Mouse (Mus musculus) left cerebral cortex, postnatal 36 days (tissue): ENCODE measurements at regions not wholly inside any gene's neighbourhood (a gene's known extent, or its start where the extent isn't known, plus 50 kb on each side); places are given as distances from the start of the nearest gene placed in this dataset.
"Not testable (repeated sequence)": the region's sequence is repeated elsewhere in the genome, so short reads cannot be mapped to it uniquely, and the experiment has no call there.

Source experiments
- DNase-seq, 2 experiments: peaks; one replicate each; pipeline ENCODE4 v3.0.0; 2021 to 2022; ENCODE audit warnings: low spot score in 2 of 2, mixed read lengths in 1 of 2
- intact Hi-C: fragments of 180-260 bp; cut with DNase I; formaldehyde crosslinking; loops from one replicate; pipeline ENCODE4 v1.15.1; 2025

DNA sequence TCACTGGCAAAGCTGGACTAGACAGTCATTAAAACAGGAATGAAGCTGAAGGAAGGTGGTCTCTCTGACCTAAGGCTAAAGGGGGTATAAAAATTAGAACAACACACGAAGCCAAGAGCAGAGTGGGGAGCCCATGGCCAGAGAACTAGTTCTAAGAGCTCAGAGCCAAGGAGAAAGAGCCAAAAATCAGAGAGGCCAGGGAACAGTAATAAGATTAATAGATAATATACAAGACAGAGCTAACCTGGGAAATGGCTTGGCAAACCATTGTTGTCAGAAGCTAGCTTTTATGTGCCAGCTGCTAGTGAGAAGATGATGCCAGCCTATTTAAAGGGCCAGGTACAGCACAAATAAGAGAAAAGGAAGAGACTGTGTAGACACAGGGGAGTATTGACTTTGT, 606.6 kb upstream of the Klhl29 start:
- intact Hi-C loops = no loop called here
- DNase-seq = no peak

DNA sequence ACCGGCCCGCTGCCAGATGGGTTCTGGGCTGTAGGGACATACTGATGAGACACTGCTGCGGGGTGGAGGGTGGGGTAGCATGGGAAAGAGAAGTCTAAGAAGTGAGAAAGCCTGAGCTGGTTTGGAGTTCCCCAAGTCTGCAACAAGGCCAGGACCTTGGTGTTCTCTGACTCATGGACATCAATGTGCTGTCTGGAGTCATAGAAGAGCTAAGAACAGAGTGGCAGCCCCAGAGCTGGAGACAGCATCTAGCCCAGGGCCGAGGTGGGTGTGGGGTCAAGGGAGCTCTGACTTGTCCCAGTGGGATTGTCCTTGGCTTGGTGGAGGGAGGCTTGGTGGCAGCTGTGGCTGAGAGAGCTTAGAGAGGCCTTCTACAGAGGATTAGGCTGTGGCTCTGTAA, 600.4 kb upstream of the Klhl29 start:
- intact Hi-C loops = no loop called here
- no peak for DNase-seq

DNA sequence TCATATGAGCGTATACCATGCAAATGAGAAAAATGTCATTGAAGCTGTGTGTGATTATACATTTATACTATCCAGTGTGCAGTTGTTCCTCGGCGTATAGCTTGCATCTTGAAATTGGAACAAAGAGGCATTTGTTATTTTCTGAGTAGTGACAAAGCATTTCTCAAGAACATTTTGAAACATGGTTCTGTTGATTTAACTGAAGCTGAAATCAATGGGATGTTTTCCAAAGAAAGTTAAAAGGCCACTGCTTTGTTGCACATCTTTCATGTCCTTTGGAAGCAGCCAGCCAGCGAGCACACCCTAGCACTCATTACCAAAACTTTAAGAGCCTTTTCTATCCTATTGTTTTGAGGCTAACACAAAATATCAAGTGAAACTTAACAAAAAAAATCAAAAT, 594.1 kb upstream of the Klhl29 start:
- no peak for DNase-seq
- intact Hi-C loops = no loop called here

DNA sequence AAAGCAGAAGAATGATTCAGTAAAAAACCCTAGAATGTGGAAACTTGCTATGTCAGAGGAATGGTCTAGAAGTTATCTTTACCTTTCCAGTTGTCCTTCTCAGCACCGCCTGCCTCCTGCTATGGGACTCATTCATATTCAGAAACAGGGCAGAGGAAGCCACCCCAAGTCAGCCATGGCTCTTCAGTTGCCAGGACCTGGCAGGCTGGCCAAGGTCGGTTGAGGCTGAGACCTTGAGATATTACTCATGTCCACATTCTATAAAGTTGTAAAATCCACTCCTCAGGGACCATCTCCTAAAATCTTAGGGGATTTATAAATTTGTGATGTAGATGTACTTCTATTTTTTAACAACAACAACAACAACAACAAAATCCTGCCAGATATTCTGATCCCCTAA, 580.7 kb upstream of the Klhl29 start:
- intact Hi-C loops = no loop called here
- no peak for DNase-seq

DNA sequence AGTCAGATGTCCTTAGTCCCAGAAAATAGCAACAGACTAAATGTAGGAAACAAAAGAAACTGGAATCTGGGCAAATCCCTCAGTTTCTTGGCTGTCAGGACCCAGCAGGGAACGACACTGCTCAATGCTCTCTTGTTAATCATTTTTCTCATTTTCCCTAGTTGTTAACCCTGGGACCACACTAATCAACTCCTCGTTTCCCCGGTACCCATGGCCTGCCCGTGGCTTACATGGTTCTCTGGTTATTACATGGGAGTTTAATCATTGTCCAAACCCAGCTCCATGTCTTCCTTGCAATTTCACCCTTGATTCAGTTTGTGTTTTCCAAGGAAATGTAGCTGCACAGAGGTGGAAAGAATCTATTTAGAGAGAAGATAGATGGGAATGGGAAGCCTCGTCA, 580.1 kb upstream of the Klhl29 start:
- intact Hi-C loops = no loop called here
- DNase-seq = no peak

DNA sequence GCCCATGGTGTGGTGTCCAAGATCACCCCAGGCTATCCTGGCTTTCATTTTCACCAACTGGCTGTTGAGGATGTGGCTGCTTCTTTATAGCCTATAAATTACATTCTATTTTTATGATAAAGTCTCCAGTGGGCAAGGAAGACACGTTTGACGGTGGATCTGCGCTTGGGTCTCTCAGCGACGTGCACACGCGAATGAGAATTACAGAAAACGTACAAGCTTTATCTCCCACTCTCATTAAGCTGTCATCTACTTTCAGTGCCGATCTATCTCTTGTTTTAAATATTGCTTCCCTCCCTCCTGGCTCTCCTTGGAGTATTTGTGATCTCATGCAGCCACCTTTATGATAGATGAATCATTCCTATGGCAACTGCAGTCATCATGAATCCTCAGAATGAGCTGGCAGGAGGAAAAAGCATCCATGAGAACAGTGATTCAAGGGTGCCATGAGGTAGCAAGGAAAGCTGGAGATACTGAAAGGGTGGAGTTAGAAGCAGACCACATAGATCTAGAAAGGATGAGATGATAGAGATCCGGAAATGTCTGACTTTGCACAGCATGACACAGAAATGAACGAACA, 568.0 kb upstream of the Klhl29 start:
- DNase-seq = no peak

DNA sequence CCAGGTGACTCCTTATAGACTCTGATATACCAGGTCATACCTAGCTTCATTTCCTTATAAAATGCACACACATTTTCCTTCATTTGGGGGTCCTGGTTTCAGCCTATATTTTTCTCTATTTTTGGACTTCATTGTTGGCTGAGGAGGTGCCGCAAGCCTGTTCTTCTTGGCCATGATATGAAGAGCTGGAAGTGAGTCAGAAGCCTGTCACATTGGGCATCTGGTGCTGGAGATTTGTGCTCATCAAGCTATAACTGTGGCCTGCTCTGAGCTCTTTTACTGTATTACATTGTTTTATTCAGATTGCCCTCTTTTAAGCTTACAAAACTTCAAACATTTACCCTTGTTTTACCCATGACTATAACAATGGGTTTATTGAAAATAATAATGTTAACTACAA, 545.8 kb upstream of the Klhl29 start:
- no peak for DNase-seq
- intact Hi-C loops = no loop called here

More for the DNA sequence above, 568.0 kb upstream of the Klhl29 start:
- intact Hi-C loops = no loop called here

DNA sequence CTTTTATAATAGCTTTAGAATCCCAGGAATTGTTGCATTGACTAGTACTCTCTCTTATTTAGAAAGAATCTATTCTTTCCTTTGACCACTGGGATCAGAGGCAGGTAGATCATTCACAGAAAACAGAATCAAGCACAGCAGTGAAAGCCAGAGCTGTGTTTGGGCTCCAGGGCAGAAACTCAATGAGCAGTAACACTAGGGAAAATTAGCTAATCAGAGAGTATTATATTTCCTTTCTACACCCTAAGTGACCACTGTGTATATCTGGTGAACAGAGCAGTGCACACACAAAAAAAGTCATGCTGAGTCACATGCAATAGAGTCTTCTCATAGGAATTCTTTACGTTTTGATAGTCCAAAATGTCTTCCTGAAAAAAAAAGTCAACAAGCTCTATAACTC, 542.5 kb upstream of the Klhl29 start:
- intact Hi-C loops = no loop called here
- DNase-seq = no peak

DNA sequence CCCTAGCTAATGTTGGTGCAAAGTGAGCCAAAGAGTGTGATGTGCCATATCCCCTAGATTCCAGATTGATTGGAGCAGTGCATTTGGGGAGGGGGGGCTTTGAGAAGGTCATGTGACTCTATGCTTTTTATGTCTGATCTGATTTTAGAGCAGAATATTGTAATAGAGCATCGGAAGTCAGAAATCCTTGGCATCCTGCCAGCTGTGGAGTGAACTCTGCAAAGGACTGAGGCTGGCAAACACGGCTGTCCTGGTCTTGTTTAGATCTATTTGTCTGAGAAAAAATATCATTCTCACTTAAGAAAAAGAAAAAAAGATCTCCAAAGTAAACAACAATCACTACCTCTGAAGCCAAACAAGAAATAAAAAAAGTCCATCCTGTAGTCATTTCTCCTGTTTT, 530.8 kb upstream of the Klhl29 start:
- intact Hi-C loops = no loop called here

DNA sequence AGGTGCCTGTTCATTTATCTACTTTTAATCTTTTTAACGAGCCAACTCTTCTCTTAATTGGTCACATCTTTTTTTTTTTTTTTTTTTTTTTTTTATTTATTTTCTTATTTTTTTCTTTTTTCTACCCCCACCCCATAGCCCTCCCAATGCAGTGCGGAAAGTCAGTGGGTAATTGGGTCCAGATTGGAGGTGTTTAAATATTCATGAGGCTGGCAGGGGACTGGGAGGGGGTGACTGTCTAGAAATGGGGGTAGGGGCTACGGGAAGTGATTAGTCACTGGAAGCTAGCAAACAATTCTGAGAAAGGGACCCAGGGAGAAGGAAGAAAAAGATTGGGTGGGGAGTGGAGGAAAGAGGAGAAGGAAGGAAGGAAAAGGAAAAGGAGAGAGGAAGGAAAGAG, 516.3 kb upstream of the Klhl29 start:
- intact Hi-C loops = not testable (repeated sequence)

More for the DNA sequence above, 530.8 kb upstream of the Klhl29 start:
- no peak for DNase-seq

DNA sequence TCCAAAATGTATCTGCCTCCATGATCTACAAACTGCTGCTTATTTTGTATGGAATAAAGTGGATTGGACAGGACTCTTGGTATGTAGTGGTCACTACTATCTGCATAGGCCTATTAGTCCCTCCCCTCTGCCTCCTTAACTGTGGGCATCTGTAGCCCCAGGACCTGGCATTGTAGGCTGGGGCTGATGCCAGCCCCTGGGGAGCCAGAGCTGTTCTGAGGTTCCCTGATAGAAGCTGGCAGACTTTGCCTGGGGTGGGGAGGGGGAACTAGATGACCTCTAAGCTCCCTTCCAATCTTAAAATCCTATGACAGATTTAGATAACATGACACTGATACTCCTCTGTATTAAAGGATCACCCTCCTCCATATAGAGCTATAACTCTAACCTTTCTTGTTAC, 491.2 kb upstream of the Klhl29 start:
- no peak for DNase-seq
- intact Hi-C loops = no loop called here

More for the DNA sequence above, 516.3 kb upstream of the Klhl29 start:
- not testable (repeated sequence) for DNase-seq

DNA sequence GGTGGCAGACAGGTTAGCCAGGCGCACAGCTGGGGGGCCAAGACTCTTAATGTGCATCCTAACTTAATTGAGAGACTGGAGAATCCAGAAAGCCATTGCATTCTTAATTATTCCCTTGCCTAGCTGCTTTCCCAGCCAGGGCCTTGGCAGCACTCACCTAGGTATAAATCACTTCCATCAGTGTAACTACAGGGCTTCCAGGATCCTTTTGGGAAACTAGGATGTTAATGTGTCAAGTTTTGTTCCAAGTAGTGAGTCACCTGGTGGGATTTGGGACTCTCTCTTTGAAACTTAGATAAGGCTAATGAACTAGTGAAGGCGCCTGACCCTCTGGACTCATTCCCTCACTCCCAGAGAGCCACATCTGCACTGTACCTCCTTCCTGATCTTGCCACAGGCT, 484.3 kb upstream of the Klhl29 start:
- intact Hi-C loops = no loop called here
- no peak for DNase-seq

DNA sequence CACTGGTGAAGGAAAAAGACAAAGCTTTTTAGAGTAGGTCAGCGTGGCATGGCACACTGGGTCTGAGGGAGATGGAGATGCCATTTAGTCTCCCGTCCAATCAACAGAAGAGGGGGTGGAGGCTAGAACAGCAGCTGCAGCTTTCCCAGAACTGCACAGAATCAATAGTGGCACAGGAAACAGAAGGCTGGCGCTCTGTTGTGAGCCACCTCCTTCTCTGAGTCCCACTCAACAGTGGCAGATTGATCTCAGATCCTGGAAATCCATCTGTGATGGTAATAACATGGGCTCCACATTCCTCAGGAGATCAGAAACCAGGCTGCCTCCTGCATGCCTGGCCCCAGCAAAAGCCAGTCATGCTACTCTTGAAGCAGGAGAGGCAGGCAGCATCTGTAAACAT, 480.9 kb upstream of the Klhl29 start:
- DNase-seq = peak; percentile 17 to 35
- intact Hi-C loops = no loop called here

DNA sequence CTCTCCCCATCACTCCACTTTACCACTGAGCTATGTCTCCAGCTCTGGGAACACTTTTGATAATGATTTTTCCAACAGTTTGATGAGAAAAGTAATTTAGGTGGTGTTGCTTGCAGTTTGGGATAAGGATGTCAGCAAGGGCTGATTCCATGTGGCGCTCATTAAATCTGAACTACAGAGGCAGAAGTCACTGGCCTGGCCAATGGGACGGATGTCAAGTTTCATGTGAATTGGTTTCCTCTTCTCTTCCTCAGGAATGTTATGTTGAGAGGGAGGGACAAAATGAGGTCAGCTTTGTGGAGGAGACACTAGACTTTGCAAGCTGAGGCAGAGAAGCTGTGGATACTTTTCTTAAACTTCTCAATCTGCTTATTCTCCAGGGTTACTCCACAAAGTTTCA, 434.9 kb upstream of the Klhl29 start:
- no peak for DNase-seq
- intact Hi-C loops = no loop called here

DNA sequence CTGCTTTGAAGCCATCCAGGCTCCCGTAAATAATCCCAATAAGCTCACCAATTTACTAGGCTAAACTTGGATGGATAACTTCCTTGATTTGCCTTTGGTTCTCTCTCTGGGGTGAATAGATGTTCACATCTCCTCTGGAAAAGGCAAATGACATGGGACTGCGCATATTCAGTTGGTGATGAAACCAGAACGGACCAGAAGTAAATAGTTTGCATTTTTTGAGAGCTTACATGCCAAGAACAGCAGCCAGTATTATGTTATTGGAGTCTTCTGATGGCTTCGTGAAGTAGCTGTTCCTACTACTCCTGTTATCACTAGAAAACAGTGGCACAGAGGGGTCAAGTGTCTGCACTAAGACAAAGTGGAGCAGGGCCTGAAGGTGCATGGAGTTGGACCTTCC, 434.5 kb upstream of the Klhl29 start:
- DNase-seq = no peak
- intact Hi-C loops = no loop called here

DNA sequence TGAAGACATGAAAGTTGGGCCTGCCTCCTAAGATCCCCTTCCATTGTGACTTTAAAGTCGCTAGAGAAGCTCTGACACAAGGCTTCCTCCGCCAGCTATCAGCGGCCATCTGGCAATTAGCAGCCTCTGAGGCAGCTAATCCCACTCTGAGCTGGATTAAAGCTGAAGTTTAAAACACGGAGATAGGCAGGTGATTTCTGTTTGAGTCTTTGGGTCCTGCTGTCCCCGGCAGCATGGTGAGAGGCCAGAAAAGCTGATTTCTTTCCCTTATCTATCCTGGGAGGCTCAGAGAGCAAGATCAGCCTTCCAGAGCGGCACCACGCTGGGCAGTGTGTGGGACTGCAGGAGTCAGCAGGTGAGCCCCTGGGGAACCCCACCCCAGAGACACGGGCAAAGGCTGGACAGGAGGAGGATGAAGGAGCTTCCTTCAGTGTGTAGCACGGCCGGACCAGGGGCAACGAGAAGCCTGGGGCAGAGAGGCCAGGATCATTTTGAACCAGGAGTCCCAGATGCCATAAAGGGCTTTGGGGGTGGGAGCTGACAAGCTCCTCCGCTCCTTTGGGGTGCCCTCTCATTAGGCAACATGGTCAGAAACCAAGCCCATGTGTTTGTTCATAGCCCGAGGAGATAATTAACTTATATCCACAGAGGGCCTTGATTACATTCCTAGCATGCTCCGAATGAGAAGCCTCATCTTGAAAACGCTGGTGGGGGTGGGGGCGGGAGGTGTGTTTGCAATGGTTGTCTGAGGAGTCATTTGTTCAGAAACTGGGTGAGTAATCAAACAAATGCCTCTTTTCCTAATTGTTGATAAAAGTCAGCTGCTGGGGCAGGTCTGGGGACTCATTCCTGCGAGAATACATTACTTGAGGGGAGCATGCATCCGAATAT, 432.8 kb upstream of the Klhl29 start:
- intact Hi-C loops = no loop called here
- DNase-seq = no peak

DNA sequence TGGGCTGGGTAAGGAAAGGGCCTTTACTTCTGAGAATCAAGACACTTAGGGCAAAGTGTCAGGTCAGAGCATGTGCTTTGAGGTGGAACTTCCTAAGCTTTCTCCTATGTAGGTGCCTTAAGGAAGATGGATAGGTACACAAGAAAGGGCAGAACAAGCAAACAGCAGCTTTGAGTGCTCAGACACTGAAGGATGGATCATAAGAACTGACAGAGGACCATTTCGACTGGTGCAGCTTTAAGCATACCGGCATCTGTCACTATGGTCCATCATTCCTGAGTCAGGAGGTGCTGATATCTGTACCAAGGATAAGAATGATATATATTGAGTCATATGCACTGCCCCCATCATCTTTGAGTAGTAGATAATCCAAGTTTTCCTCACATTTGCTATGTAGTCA, 430.2 kb upstream of the Klhl29 start:
- DNase-seq = no peak
- intact Hi-C loops = no loop called here

DNA sequence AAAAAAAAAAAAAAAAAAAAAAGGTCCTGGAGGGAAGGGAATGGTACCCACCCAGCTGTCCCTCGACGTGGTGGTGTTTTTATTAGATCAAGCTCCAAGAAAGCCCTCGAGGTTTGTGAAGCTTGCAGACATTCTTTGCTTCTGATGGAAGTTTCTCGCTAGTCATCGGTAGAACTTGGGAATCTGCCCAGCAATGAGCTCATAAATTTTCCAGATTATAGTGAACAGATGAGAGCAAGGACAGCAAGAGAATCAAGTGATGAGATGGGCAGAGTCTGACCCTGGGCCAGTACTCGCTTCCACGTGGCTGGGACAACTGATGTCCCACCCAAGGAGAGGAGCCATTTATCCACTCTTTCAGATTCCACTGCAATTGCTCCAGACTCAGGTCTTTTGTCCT, 417.6 kb upstream of the Klhl29 start:
- intact Hi-C loops = no loop called here

DNA sequence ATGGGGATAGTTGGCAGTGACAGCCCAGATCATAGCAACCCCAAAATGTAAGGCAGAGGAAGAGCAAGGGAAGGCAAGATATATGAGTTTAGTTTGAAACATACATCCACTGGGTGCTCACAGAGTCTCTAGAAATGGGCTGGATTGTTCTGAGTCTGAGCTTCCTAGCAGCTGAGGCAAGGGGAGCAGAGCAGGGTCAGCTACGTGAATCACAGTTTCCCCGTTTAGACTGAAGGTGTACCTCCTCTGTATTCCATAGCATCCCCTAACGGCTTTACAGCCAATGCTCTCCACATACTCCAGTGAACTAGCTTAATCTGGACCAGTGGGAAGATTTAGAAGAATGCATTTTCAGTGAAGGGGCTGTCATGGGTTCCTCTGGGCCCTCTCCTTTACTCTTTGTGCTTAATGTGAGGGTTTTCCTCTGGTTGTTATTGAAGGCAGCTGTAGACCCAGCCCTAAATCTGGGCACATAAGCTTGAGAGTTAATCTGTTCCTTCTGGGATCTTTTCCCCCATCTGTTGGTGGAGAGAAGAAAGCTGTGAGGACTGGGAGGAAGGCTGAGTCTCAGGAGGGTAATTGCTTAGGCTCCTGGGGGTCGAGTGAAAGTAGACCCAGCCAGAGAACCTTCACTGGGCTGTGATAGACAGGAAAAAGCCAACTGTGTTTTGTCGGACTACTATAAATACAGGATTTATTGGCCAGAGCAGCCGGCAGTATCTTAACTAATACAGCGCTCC, 411.8 kb upstream of the Klhl29 start:
- DNase-seq = no peak
- intact Hi-C loops = no loop called here

More for the DNA sequence above, 417.6 kb upstream of the Klhl29 start:
- DNase-seq = no peak

DNA sequence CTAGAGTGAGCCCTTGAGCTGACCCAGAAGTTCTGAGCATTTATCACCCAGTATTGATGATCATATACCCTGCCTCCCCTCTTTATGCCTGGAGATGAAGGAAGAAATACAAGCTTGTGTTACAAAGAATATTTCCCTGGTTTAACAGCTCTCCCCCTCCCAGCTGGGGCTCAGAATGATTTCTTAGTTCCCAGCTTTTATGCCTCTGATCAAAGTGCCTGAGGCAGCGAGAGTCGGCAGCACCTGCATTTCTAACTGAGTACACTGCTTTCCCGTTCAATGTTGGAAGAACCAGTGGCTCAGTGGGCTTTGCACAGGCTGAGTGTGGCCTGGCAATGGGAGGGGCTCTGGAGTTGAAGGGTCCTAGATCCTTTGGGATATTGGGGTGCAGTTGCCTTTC, 405.8 kb upstream of the Klhl29 start:
- intact Hi-C loops = no loop called here
- no peak for DNase-seq

DNA sequence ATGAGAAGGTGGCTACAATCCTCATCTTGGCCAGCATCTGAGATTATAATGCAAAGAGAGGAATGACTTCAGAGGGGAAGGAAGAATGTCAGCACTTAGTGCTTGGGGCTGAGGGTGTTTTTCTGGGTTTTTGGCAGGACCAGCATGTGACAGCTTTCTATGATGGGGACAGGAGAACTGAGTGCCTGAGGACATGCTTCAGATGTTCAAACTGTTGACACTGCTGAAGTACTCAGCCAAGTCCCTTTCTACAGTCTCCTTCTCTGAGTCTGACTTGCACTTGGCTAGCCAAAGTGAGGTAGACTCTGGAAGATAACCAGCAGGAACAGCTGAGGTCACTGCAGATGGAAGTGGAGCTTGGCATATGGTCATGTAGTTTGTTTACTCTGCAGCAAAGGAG, 402.1 kb upstream of the Klhl29 start:
- intact Hi-C loops = no loop called here
- no peak for DNase-seq
